Mouse (Mus musculus): ENCODE data around the gene Fcrl6.

Fcrl6 gene

GRCm38 (mm10) chr1:172548501-172548900 lies 53.9 kb downstream of the Fcrl6 start:
- no peak for DNase-seq (ENCODE audit: low read depth, low spot score)

Data from A20 (cell line).